Mouse (Mus musculus): ENCODE data around the gene Tbrg1. TPM values are rescaled to one million over a fixed set of nuclear protein-coding genes. Genes with fewer than 3 reads are reported as not detected.
A peak's percentile ranks its signal among the peaks of the same experiment; 100 is the strongest.

Gene Tbrg1
- 10 to 100 TPM; 75.6 to 84.5 (median 81.8) TPM for total RNA-seq (2022)

DNA sequence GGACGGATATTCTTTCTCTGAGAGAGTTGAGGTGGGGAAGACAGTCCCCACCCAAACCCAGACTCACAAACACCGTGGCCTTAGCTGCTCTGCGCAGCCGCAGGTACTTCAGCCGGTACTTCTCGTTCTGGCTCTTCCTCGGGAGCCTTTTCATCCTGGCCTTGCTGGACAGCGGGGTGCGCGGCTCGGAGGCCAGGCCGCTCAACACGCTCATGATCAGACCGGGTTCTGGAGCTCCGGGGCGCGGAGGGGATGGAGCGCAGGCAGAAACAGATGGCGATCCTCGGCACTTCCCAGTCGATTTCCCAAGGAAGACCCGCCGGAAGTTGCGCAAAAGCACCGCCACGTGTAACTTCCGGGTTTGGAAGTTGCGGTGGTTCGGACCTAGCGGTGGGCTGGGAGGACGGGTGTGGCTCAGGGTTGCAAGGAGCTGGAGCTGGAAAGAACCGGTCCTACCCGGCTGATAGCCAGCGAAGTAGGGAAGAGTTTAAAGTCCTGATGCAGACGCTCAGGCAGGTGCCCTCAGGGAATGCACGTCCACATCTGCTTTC is at the start of gene Tbrg1:
Gene Tbrg1, minus strand, starts transcription at position 382 of the 551 bp plus-strand sequence.
- peak; percentile 74 for DNase-seq

DNA sequence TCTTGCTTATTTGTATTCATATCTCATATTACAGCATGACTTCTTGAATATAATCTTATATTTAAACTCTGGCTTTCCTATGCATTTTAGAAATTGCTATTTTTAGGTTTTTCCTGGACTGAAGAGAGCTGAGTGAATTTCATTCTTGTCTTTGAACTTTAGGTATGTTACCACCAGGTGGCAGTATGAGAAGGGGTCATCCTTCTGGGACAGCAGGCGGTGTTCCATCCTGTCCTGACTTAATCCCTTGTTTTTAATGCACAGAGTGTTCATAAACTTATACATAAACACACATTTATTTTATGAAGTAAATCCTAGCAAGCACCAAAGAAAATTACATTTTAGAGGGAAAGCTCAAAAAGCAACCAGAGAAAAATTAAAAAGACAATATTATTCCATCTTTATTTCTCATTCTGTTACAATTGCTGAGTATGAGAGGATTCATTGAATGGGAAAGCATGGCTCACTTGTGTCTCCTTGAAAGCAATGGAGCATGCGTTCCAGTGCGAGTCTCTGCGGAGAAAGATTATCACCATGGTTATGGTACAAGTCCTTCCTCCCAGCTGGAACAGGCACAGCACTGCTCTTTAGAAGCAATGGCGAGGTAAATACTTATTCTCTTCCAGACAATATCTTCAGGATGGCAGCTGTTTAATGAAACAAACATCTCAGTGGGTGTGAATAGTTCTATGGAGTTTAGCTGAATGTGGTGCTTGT is 33.0 kb upstream of the Tbrg1 start:
- no peak for DNase-seq

DNA sequence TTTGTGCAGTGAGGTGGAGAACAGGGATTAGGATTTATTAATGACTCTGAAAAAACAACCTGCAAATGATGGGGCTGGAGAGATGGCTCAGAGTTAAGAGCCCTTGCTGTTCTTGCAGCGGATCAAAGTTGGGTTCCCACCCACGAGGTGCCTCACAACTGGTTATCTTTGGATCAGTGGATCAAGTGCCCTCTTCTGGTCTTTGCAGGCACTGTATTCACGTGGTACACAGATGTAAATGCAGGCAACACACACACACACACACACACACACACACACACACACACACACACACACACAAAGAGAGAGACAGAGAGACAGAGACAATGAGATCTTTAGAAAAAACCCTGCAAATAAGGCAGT is 30.8 kb upstream of the Tbrg1 start:
- no peak for DNase-seq

- DNase-seq: no peak
Observed at GRCm38 (mm10) chr9:37687288-37687940, 30.3 kb upstream of the Tbrg1 start.

DNA sequence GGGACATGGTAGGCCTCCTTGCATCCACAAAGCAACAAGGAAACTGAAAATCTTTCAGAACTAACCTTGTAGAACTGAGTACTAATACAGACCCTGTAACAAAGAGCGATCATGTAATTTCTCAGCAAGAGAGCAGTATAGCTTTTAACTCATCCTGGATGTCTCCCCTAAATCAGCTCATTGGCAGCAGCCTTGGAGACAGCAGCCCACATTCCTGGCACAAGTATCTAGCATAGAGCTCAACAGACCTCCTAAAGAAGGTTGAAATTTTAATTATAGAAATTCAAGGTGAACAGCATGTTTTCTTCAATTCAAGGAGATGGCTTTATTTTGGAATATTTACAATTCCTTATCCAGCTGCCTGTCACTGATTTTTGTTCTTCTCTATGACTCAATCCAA is 24.0 kb upstream of the Tbrg1 start:
- DNase-seq: no peak

GRCm38 (mm10) chr9:37675287-37675686 is 18.2 kb upstream of the Tbrg1 start:
- DNase-seq: no peak

- DNase-seq: no peak
Observed at GRCm38 (mm10) chr9:37670261-37670660, 13.1 kb upstream of the Tbrg1 start.

GRCm38 (mm10) chr9:37669678-37670077 is 12.6 kb upstream of the Tbrg1 start:
- no peak for DNase-seq

DNA sequence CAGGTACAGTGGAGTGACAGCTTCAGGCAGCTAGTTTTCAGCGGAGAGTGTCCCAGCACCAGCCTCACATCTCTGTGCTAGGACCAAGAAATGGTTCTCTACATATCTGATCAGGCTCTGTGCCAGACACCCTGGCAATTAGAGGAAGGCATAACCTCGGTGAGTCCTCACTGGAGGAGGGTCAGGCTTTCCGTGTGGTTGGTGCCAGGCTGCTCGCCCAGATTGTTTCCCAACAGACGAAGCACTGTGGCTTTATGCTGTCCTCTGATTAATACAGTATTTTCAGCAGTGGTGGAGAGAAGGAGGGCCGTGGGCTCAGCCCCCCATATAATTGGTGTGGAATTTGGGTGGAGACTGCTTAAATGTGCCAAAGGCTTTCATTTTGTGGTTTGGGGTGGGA is 12.0 kb upstream of the Tbrg1 start, which contains the start of gene Panx3:
Gene Panx3, minus strand, starts transcription at position 121 of the 400 bp plus-strand sequence.
- DNase-seq: no peak

GRCm38 (mm10) chr9:37666045-37666444 is 8.9 kb upstream of the Tbrg1 start:
- DNase-seq: no peak

DNA sequence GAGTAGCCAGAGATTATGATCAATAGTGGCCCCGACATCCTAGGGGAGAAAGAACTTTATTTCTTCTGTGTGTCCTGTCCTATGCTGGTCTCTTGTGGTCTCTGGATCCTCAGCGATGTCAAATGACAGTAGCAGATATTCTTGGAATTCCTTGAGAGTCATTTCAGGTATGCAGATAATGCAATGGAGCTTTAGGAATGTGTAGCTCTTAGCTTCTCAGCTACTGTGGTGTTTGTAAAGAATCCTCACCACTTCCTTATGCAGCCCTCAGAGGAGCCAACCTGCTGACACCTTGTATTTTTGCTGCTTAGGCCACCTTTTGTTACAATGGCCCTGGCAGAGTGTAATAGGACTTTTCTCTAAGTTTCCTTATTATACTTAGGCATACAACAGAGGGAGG is 7.5 kb upstream of the Tbrg1 start:
- no peak for DNase-seq

- DNase-seq: no peak
Observed at GRCm38 (mm10) chr9:37663210-37663609, 6.1 kb upstream of the Tbrg1 start.

- DNase-seq: no peak
Observed at GRCm38 (mm10) chr9:37659413-37659812, 2.3 kb upstream of the Tbrg1 start.

DNA sequence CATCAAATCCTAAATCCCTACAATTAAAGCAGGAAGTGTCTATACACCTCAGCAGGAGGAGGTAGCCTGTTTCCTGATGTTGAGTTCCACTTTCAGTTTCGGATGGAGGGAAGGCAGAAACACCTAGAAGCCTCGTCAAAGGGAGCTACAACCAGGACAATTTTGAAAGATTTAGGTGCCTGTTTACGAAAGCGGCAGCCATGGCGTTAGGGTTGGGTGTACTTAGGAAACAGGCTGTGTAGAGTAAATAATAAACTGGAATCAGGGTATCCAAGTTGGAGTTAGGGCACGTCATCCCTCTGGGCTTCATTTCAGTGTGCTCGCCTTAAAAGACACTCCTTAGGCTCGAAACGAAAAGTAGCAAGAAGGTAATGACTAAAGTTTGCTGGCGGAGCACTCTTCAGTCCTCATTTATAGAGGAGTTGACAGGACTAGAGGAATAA is 652 bp downstream of the Tbrg1 start:
- peak; percentile 5 for DNase-seq

DNA sequence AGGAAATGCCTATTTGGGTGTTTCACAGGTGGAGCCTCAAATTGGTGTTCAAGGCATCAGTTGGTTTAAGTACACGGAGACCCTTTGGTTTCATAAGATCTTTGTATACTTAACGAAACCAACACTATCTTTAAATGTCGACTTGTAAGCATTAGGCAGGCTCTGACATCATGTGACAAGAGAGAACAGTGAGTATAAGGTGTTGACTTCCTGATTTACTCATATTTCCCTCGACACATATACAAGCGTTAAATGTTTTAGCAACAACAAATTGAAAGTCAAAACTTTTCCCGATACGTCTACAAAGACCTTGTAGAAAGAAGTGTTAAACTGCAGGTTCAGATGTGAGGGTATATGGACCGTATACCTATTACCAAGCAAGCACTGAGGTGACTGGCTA is 1.2 kb downstream of the Tbrg1 start:
- DNase-seq: no peak

GRCm38 (mm10) chr9:37653836-37654235 is 3.3 kb downstream of the Tbrg1 start:
- DNase-seq: no peak

- DNase-seq: no peak
Observed at GRCm38 (mm10) chr9:37650639-37651038, 6.5 kb downstream of the Tbrg1 start.

GRCm38 (mm10) chr9:37646246-37646645 is 10.9 kb downstream of the Tbrg1 start:
- DNase-seq: no peak

DNA sequence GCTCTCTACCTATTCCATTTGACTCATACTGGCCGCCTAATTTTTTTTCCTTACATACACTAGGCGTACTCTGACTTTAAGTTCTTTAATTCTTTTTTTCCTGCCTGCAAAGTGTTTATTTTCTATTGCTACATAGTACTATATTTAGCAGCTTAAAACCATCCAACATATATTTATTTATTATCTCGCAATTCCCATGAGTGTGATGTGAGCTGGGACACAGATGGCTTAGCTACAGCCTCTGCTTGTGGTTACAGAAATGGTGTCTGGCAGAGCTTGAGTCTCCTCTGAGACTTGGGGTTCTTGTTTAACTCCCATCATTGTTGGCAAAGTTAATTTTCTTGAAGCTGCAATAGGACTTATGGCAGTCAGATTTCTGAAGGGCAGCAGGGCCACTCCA is 18.4 kb downstream of the Tbrg1 start:
- DNase-seq: no peak

DNA sequence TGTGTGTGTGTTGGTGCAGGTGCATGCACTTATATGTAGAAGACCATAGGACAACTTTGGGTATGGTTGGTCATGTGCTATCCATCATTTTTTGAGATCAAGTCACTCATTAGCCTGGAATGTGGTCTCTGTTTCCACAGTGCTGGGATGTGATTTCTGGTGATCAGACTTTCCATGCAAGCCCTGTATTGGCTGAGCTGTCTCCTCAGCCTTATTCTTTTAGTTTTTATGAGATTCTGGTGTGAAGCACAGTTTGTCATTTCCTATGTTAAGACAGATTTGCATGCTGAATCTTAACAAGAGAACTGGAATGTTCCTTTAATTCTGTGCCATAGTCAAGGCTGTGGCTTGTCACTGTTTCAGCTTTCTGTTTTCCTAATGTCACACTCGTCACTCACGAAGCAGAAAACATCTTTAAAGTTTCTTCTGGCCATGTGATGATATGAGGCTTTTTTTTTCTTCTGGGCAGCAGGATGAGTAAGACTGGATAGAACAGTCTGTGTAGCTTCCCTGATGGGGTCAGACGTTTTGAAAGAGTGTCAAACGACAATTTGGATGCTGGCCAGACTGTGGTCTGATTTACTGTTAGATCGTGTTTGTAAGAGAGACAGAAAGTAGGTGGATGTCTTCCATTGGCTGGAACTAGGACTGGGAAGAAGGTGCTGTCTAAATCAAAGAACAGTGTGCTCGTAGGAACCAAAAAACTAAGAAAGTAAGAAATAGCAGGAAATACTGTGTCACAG is 20.1 kb downstream of the Tbrg1 start:
- no peak for DNase-seq

GRCm38 (mm10) chr9:37636335-37636734 is 20.8 kb downstream of the Tbrg1 start:
- DNase-seq: no peak

DNA sequence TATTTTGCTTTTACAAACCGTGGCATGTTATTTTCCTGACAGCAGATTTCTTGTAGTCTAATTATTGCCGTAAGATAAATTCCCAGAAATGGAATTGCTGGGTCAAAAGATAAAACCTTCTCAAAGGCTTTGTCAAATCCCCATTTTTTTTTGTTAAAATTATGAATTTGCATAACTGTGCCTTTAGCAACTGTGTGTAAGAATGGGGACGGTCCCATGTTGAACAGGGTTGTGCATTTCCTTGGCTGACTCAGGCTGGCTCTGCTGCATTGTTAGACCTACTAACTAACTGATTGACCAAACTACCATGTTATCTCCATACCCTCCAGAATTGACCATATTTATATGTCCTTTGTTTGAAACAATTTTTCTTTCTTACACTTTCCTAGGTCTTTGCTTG is 22.8 kb downstream of the Tbrg1 start:
- no peak for DNase-seq

GRCm38 (mm10) chr9:37632305-37632704 is 24.8 kb downstream of the Tbrg1 start:
- no peak for DNase-seq
